Mouse (Mus musculus): Measurements from ENCODE around the gene Zfhx2. TPM values are rescaled to one million over a fixed set of nuclear protein-coding genes. Genes with fewer than 3 reads are reported as not detected.
A peak's percentile ranks its signal among the peaks of the same experiment; 100 is the strongest.

The Zfhx2 gene
- polyA plus RNA-seq, 1 experiment = 34.9 TPM

DNA sequence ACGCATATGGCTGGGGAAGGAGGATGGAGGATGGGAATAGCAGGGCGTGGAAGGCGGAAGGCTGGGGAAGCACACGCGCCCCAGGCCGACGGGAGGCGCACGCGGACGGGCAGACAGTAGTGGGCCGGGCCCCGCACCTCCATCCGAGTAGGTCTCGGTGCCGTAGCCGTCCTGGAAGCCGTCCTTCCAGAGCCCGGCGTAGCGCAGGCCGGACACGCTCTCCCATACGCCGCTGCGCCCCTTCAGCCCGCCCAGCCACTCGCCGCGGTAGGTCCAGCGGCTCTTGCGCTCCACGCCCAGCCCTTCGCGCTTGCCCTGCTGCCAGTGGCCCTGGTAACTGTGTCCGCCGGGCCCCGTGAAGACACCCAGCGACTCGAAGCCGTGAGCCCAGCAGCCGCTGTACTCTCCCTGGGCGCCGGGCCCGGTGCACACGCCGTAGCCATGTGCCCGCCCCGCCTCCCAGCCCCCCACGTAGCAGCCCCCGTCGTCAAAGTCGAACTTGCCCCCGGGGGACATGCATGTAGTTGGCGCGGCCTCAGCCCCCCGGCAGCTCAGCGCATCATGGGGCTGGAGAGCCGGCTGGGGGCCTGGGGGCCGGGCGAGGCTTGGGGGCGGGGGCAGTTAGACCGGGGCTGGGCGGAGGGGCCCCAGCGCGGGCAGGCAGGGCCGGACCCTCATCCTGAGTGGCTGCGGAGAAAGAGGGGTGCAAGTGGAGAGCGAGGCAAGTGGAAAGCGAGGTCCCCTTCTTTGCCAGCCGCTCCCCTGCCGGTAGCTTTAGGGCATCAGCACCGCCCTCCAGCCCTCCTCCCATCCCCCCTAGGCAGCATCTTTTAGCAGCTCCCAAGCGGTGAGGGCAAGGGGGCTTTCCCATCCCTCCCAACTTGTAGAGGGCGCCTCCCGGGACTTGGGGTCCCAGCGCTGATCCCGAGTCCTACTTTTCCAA, 22.9 kb upstream of the Zfhx2 start:
- TF ChIP-seq CTCF (IDR thresholded peaks at IDR 0.05; ENCODE audit: borderline replicate concordance, extremely low read depth, insufficient read depth, insufficient read length) = peak; percentile 40
- TF ChIP-seq POLR2A (IDR thresholded peaks at IDR 0.05; ENCODE audit: borderline replicate concordance, extremely low read depth, insufficient read depth, insufficient read length, poor library complexity, severe bottlenecking) = no peak
- peak; percentile 76 for DNase-seq (ENCODE audit: low read depth)

DNA sequence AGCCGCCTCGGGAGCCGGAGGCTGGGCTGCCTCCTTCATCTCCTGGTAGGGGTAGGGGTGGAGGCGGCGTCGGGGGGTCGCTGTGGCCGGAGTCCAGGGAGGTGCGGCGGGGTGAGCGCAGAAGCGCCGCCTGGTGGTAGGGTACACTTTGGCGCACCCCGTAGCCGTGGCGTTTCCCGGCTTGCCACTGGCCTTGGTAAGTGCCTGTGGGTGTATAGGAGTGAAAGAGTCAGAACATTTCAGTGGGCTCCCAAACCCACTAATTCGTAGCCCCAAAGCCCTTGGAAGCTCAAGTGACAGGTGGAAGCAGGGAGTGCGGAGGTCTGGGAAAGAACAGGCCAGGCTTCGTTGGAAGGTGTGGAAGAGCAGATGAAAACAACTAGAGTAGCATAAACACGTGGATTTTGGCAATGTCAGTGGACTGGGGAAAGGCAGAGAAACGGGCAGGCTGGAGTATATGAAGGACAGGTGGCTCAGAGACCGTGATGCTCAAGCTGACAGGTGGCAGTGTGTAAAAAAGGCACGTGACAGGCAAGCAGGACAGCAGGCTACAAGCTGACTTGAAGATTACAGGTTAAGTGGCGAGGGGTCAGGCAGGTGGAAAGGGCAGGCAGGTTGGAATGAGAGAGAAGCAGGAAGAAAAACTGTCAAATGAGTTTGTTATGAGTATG, 22.0 kb upstream of the Zfhx2 start:
- DNase-seq (ENCODE audit: low read depth) = no peak
- TF ChIP-seq POLR2A (IDR thresholded peaks at IDR 0.05; ENCODE audit: borderline replicate concordance, extremely low read depth, insufficient read depth, insufficient read length, poor library complexity, severe bottlenecking) (no peak), CTCF (IDR thresholded peaks at IDR 0.05; ENCODE audit: borderline replicate concordance, extremely low read depth, insufficient read depth, insufficient read length) (peak; percentile 37; the same call in 1 of the 2 replicates)

DNA sequence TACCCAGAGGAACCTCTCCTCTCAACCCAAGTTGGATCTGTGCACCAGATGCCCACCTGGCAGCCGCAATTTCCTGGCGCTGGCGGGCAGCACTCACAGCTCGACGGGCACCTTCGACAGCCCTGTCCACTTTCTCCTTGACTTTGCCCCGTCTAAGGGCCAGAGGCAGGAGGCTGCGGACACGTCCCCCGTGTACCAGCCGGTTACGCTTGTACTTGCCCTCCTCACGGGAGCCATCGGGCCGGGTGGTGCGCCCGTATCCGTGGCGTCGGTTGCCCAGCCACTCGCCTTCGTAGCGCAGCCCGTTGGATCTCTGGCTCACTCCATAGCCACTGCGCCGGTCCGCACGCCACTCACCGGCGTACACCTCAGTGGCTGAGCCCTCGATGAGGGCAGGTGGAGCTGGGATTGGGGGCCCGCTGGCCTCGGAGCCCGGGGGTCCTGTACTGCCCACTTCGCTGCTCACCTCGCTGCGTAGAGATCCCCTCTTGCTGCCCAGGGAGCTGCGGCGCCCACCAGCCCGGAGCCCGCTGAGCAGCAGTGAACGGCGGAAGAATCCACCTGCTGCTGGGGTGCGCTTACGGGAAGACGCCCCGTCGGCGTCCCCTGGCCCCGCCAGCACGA, 21.3 kb upstream of the Zfhx2 start:
- DNase-seq (ENCODE audit: low read depth) = no peak
- TF ChIP-seq CTCF (IDR thresholded peaks at IDR 0.05; ENCODE audit: borderline replicate concordance, extremely low read depth, insufficient read depth, insufficient read length) (no peak), POLR2A (IDR thresholded peaks at IDR 0.05; ENCODE audit: borderline replicate concordance, extremely low read depth, insufficient read depth, insufficient read length, poor library complexity, severe bottlenecking) (no peak)

DNA sequence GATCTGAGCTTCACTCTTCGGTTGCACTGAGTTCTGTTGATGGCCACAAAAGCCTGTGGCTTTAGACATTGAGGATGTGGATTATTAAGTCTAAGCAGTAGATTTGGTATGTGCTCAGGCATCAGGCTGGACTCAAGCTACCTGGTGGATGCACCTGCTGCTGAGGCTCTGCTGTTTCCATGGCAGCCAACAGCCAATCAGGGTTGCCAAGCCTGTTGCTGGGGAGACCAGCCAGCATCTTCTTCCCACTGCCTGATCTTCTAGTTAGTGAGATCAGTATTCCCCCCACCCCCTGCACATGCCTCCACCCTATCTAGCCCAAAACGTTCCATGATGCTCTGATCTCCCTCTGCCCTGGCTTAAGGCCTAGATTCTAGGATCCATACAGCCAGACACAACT, 19.6 kb upstream of the Zfhx2 start:
- peak; percentile 63 for DNase-seq (ENCODE audit: low read depth)
- no peak for TF ChIP-seq CTCF (IDR thresholded peaks at IDR 0.05; ENCODE audit: borderline replicate concordance, extremely low read depth, insufficient read depth, insufficient read length)

DNA sequence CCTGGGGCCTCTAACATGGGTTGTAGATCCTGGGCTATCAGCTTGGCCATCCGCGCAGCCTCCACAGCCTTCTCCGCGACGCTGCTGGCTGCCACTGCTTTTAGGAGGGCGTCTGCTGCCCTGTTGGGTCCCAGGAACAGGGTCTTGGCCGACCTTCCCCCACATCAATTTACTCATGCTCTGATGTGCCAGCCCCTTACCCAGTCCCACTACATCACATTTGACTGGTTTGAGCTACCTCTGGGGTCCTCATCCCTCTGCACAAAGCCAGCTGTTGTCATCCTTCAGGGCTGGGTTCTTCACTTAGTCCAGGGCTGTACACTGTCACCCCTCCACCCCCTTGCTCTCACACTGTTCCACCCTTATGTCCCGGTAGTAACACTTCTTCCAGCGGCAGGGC, 18.0 kb upstream of the Zfhx2 start:
- DNase-seq (ENCODE audit: low read depth) = no peak
- no peak for TF ChIP-seq POLR2A (IDR thresholded peaks at IDR 0.05; ENCODE audit: borderline replicate concordance, extremely low read depth, insufficient read depth, insufficient read length, poor library complexity, severe bottlenecking)
- no peak for TF ChIP-seq CTCF (IDR thresholded peaks at IDR 0.05; ENCODE audit: borderline replicate concordance, extremely low read depth, insufficient read depth, insufficient read length)

DNA sequence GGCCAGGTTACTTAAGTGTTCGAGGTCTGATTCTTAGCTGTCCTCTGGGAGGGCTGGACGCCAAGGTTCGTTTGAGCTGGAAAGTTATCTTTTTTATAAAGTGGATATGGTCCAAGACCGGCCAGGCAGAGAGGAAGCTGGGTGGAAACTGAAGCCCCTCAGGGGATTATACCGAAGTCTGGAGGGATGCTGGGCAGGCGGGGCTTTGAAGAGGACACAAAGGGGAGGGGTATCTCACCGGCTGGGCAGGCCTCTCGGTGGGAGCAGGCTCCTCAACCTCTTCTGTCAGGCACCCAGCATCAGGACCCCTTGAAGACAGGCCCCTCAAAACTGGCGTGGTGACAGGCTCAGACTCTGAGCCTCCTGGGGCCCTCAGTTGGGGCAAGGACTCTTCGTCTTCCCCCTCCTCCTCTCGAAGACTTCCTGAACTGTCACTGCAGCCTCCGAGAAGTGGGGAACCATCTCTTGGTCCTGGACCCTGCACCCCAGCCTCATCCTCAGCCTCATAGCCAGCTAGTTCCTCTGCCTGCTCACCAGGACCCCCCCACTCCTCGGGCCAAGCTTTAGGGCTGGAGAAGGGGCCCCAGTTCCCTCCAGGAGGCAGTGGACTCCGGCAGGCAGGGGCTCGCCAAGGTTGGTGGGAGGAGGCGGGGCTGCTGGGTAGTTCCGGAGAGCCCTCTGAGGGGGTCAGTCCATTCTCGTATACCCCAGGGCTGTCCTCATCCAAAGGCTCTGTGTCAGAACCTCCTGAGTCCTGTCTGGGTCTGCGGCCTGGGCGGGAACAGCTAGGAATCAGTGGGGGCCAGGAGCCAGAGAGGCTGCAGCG, 17.1 kb upstream of the Zfhx2 start:
- no peak for TF ChIP-seq CTCF (IDR thresholded peaks at IDR 0.05; ENCODE audit: borderline replicate concordance, extremely low read depth, insufficient read depth, insufficient read length)
- no peak for TF ChIP-seq POLR2A (IDR thresholded peaks at IDR 0.05; ENCODE audit: borderline replicate concordance, extremely low read depth, insufficient read depth, insufficient read length, poor library complexity, severe bottlenecking)
- peak; percentile 57 for DNase-seq (ENCODE audit: low read depth)

DNA sequence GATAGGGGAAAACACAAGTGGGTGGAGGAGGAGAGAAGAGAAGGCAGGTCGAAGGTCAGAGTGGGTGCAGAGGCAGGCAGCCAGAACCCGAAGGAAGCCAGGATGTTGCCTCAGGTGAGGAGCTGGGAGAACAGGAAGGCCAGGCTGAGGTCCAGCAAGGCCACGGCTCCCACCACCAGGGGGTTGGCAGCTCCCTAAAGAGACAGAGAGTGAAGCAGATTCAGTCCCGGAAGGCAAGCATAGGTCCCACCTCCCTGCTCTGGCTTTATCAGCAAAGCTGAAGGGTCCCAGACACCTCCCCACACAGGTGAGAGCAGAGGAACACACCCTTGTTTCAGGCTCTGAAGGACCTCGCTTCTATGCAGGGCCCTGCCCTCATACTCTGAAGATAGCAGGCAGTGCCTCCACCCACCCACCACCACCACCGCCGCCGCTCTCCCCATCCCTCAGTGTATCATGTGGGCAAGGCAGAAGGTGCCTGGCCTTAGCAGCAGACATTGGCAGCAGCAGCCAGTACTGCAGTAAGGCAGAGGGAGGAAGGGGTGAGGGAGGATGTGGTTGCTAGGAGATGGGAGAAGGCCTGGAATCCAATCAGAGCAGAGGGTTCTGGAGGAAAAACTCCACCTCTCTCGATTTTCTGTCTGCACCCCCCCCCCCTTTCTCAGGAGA, 16.2 kb upstream of the Zfhx2 start:
- TF ChIP-seq CTCF (IDR thresholded peaks at IDR 0.05; ENCODE audit: borderline replicate concordance, extremely low read depth, insufficient read depth, insufficient read length) (no peak), POLR2A (IDR thresholded peaks at IDR 0.05; ENCODE audit: borderline replicate concordance, extremely low read depth, insufficient read depth, insufficient read length, poor library complexity, severe bottlenecking) (no peak)
- DNase-seq (ENCODE audit: low read depth) = peak; percentile 96

DNA sequence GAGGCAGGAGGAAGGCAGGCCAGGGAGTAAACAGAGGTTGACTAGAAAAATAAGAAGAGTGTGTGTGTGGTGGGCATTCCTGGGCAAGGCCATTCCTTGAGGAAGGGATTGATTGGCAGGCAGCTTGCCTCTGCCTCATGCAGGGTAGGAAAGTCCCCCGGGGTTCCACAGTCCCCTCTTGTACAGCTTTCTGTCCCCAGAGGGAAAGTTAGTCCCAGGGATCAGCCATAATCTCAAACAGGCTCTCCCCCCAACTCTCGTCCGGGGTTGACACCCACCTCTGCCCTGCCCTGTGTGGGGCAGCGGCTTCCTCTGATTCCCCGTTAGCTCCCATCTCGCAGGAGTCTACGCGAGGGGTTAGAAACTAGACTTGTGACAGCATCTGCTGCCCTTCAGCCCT, 14.9 kb upstream of the Zfhx2 start:
- no peak for DNase-seq (ENCODE audit: low read depth)

DNA sequence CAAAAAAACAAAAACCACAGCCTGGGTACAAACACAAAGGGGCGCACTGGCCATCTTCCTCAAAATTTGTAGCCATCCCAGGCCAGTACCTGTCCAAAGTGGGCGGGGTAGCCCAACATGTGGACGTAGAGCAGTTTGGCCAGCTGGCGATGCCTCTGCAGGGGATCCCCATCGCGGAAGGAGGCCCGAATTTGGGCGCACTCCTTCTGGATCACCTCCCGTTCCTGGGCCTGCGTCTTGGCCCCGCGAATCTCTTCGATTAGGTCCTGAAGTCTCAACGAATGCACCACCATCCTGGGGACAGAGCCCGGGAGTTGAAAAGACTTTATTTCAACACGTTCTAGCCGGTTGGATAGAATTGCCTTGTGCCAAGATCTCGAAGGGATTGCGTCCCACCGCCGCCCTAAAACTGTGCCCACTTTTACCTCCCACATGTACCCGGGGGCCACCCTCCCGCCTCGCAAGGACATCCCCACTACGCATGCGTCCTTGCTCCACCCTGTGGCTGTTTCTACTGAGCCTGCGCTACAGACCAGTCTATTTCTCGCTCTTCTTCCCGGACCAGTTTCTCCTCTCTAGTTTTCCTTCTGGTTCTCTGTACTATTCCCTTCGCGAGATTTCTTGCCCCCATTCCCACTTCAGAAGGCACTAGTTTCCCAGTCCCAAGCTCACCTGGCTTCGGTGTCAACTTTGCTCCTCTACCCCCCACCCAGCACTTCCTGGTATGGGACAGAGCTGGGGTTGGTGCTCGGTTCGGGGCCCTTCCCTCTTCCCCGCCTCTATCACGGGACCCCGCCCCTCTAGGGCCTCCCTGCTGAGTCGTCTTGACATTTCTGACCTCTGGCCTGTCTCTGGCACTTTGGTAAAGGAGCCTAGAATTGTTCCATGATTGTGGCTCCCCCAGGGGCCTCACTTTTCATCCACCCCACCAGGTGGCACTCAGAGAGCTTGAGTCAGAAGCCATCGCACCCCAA, 14.0 kb upstream of the Zfhx2 start, which contains the start of gene Ap1g2:
Ap1g2 (minus strand) TSS at position 758 of the 974 bp plus-strand sequence.
- TF ChIP-seq POLR2A (IDR thresholded peaks at IDR 0.05; ENCODE audit: borderline replicate concordance, extremely low read depth, insufficient read depth, insufficient read length, poor library complexity, severe bottlenecking) (peak; percentile 53; the same call in 1 of the 2 replicates), CTCF (IDR thresholded peaks at IDR 0.05; ENCODE audit: borderline replicate concordance, extremely low read depth, insufficient read depth, insufficient read length) (peak; percentile 34; the same call in 1 of the 2 replicates)
- DNase-seq (ENCODE audit: low read depth) = peak; percentile 93

More for the DNA sequence above, 14.9 kb upstream of the Zfhx2 start:
- TF ChIP-seq CTCF (IDR thresholded peaks at IDR 0.05; ENCODE audit: borderline replicate concordance, extremely low read depth, insufficient read depth, insufficient read length) (no peak), POLR2A (IDR thresholded peaks at IDR 0.05; ENCODE audit: borderline replicate concordance, extremely low read depth, insufficient read depth, insufficient read length, poor library complexity, severe bottlenecking) (no peak)
